Mouse (Mus musculus): ENCODE results near the gene Atf7.

Atf7 gene

GRCm38 (mm10) chr15:102487664-102488063 is 137.6 kb downstream of the Atf7 start:
- DNase-seq: no peak

- no peak for DNase-seq
Measured at GRCm38 (mm10) chr15:102485853-102486252, 139.4 kb downstream of the Atf7 start.

GRCm38 (mm10) chr15:102483136-102483535 is 142.1 kb downstream of the Atf7 start:
- DNase-seq: no peak

Data from kidney, postnatal 25 days (tissue).